Mouse (Mus musculus): ENCODE measurements around the gene Acot12.

The Acot12 gene

GRCm38 (mm10) chr13:91741280-91742047 is at the start of gene Acot12:
TSS of gene Acot12 (plus strand) at chr13:91741512.
- no peak for DNase-seq (ENCODE audit: low read depth)

GRCm38 (mm10) chr13:91693615-91694014 is 47.7 kb upstream of the Acot12 start:
- DNase-seq (ENCODE audit: low read depth), result no peak

- DNase-seq (ENCODE audit: low read depth), result no peak
Observed at GRCm38 (mm10) chr13:91695406-91695805, 45.9 kb upstream of the Acot12 start.

- DNase-seq (ENCODE audit: low read depth), result peak; percentile 20
Observed at GRCm38 (mm10) chr13:91696109-91696645, 45.1 kb upstream of the Acot12 start.

GRCm38 (mm10) chr13:91697011-91697410 is 44.3 kb upstream of the Acot12 start:
- peak; percentile 76 for DNase-seq (ENCODE audit: low read depth)

GRCm38 (mm10) chr13:91702337-91702736 is 39.0 kb upstream of the Acot12 start:
- peak; percentile 88 for DNase-seq (ENCODE audit: low read depth)

GRCm38 (mm10) chr13:91719487-91719886 is 21.8 kb upstream of the Acot12 start:
- DNase-seq (ENCODE audit: low read depth), result no peak

- DNase-seq (ENCODE audit: low read depth), result peak; percentile 52
Observed at GRCm38 (mm10) chr13:91723108-91723735, 18.1 kb upstream of the Acot12 start.

- no peak for DNase-seq (ENCODE audit: low read depth)
Observed at GRCm38 (mm10) chr13:91723736-91724119, 17.6 kb upstream of the Acot12 start.

- no peak for DNase-seq (ENCODE audit: low read depth)
Observed at GRCm38 (mm10) chr13:91724211-91724610, 17.1 kb upstream of the Acot12 start.

- no peak for DNase-seq (ENCODE audit: low read depth)
Observed at GRCm38 (mm10) chr13:91725130-91725529, 16.2 kb upstream of the Acot12 start.

GRCm38 (mm10) chr13:91727899-91728298 is 13.4 kb upstream of the Acot12 start:
- DNase-seq (ENCODE audit: low read depth), result peak; percentile 87

- no peak for DNase-seq (ENCODE audit: low read depth)
Observed at GRCm38 (mm10) chr13:91737191-91737590, 4.1 kb upstream of the Acot12 start.

GRCm38 (mm10) chr13:91740851-91741250 is 461 bp upstream of the Acot12 start:
- no peak for DNase-seq (ENCODE audit: low read depth)

GRCm38 (mm10) chr13:91743180-91743579 is 1.9 kb downstream of the Acot12 start:
- DNase-seq (ENCODE audit: low read depth), result no peak

- DNase-seq (ENCODE audit: low read depth), result peak; percentile 50
Observed at GRCm38 (mm10) chr13:91746470-91746869, 5.2 kb downstream of the Acot12 start.

GRCm38 (mm10) chr13:91748401-91748800 is 7.1 kb downstream of the Acot12 start:
- DNase-seq (ENCODE audit: low read depth), result no peak

GRCm38 (mm10) chr13:91749981-91750380 is 8.7 kb downstream of the Acot12 start:
- no peak for DNase-seq (ENCODE audit: low read depth)

GRCm38 (mm10) chr13:91753724-91754123 is 12.4 kb downstream of the Acot12 start:
- DNase-seq (ENCODE audit: low read depth), result no peak

GRCm38 (mm10) chr13:91754762-91755161 is 13.4 kb downstream of the Acot12 start:
- no peak for DNase-seq (ENCODE audit: low read depth)

GRCm38 (mm10) chr13:91756230-91756629 is 14.9 kb downstream of the Acot12 start:
- peak; percentile 8 for DNase-seq (ENCODE audit: low read depth)

- DNase-seq (ENCODE audit: low read depth), result no peak
Observed at GRCm38 (mm10) chr13:91758316-91759048, 17.2 kb downstream of the Acot12 start.

GRCm38 (mm10) chr13:91759791-91760190 is 18.5 kb downstream of the Acot12 start:
- DNase-seq (ENCODE audit: low read depth), result no peak
